Mouse (Mus musculus) adipocyte (in vitro differentiated cells): Measurements from ENCODE around the gene Cript.

ENCODE experiments used
- DNase-seq: peaks from one replicate; pipeline ENCODE4 v3.0.0-alpha.2; 2016; ENCODE audit warnings: low spot score

The Cript gene

GRCm38 (mm10) chr17:87025269-87025949, at the start of gene Cript, which contains the start of gene Pigf:
Gene Cript, plus strand, starts transcription at chr17:87025550.
Gene Pigf, minus strand, starts transcription at chr17:87025406.
- DNase-seq = peak; percentile 99

GRCm38 (mm10) chr17:86976387-86976786, 49.0 kb upstream of the Cript start:
- DNase-seq = no peak

DNA sequence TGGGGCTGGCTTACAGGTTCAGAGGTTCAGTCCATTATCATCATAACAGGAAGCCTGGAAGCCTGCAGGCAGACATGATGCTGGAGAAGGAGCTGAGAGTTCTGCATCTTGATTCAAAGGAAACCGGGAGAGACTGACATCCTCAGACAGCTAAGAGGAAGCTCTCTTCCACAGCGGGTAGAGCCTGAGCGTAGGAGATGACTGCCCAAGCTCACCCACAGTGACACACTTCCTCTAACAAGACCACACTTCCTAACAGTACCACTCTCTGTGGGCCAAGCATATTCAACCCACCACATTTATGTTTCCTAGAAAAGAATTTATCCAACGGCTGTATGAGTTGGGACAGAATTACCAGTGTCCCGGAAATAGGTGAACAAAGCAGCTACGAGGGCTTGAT, 46.9 kb upstream of the Cript start:
- DNase-seq = no peak

DNA sequence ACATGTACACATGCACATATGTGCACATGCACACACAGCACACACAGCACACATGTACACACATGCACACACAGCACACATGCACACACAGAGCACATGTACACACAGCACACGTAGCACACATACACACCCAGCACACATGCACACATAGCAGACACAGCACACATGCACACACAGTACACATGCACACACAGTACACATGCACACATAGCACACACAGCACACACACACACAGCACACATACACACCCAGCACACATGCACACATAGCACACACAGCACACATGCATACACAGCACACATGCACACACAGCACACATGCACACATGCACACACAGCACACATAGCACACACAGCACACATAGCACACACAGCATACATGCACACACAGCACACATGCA, 44.1 kb upstream of the Cript start:
- no peak for DNase-seq

GRCm38 (mm10) chr17:86981701-86982100, 43.6 kb upstream of the Cript start:
- no peak for DNase-seq

GRCm38 (mm10) chr17:86982497-86982896, 42.9 kb upstream of the Cript start:
- DNase-seq = no peak

DNA sequence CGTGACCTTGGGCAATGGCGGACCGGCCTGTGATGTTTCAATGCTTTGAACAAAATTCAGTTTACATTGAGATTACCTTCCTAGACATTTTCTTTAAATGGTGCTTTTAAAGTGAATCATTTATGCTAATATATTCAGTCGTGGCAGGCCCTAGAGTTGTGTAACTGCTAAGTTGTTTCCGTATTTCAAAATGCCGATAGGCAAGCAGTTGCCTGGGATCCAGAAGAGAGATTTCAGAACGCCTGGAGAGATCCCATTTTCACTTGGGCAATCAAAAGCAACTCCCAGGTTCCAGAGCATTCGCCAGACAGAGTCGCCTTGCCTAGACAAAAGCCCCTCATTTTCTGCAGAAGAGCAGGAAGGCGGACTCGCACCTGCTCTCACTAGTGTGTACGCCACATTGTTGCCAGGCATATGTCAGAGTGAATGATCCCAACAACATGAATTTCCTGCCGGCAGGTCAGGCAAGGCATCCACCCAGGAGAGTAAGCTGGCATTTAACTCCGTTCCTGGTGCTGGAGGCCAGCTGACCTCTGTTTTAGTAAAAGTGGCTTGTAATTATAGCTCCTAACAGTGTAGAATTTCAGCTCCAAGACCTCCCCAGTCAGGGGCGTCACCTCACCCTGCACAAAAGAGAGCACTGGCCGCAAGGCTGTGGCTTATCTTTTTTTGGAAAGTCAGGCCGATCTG, 38.8 kb upstream of the Cript start:
- peak; percentile 48 for DNase-seq

- DNase-seq = no peak
Measured at GRCm38 (mm10) chr17:86988161-86988560, 37.2 kb upstream of the Cript start.

- DNase-seq = no peak
Measured at GRCm38 (mm10) chr17:86988601-86989184, 36.7 kb upstream of the Cript start.

- no peak for DNase-seq
Measured at GRCm38 (mm10) chr17:86991306-86991705, 34.0 kb upstream of the Cript start.

DNA sequence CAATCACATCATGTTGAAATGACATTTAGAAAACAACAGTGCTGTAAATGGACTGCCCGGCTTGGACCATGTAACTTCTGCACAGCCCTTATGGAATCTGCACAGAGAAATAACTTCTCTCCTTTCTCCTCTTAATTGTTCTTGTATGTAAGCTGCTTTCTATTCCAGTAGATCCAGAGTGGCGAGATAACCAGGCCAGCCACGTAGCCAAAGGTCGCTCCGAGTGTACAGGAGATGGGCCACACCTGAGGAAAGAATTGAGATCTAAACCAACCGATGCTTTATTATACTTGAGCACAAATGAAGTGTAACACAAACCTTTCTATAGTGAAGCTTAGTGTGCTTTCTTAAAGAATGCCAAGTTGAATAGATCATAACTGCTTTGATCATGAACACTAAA, 28.0 kb upstream of the Cript start:
- no peak for DNase-seq

- no peak for DNase-seq
Measured at GRCm38 (mm10) chr17:87008950-87009349, 16.4 kb upstream of the Cript start.

DNA sequence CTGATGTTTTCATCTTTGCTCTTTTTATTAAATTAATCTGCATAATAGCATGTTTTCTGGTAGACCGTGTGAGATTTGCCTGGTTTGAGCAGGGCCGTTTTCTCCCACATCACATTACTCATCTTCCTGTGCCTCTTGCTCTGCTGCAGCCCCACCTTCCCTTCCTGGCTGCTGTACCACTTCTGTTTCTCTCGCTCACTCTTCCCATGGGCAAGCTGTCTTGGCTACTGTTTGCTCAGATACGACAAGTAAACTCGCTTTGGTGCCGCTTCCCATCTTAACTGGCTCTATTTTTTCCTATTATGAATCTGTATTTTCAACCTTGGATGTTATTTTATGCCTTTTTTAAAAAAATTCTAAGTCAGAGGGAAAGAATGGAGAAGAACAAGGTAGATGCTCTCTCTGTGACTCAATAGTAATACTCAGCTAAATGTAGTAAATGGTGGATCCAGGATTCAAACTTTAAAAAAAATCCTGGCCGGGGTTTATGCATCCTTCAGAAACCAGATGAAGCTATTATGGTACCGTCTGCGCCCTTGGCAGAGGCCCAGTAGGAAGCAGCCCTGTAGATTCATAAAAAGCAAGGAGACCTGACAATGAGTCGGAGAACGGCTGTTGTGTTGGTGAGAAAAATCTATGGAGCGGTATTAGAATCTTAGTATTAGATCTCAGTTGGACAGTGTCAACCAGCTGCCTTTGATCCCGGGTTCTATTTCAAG, 13.9 kb upstream of the Cript start:
- no peak for DNase-seq

DNA sequence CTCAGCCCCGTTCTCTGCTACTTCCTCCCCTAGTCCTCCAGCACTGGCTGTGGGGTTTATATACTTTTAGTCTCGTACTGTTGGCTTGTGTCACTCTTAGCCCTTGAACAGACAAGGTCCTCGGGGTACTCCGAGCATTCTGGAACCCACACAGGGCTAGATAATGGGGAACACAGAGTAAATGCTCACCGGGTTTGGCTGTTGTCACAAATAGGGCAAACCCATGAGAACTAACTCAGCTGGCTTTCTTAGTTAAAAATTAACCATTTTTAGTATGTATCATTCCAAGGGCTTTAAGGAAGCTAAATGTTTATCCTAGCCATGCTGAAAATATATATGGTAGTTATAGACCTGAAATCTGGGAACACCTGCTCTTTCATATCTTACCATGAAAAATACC, 5.7 kb upstream of the Cript start:
- DNase-seq = no peak

DNA sequence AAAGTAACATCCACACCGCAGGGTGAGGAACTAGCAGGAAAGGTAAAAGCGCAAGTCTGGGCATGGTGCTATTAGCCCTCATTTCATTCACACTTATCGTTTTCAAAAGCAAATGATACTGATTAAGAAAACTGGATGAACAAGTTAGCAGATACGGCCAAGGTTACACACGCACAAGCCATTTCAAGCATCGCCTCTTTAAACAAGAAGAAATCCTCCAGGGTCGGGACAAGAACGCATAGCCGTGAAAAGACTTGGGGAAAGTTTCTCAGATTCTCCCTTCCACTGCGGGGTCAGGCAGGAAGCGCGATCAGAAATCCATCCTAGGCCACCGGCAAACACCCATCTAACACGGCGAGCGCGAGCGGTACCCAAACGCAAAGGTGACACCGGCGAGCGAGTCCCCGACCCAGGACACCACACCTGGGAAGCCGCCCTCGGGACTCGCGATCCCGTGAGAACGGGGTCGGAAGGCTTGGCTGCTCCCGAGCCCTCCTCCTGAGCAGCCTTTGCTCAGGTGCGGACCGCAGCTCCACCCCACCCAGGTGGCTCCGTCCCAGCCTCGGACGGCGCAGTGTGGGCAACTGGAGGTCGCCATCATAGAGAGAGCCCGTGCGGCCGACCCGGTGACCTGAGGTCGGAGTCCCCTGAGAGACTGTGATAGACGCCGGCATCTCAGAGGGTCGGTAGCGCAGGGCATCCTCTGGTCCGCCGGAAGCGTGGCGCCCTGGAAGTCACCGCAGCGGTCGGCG, 683 bp upstream of the Cript start:
- no peak for DNase-seq

- peak; percentile 79 for DNase-seq
Measured at GRCm38 (mm10) chr17:87036141-87037073, 11.1 kb downstream of the Cript start.

DNA sequence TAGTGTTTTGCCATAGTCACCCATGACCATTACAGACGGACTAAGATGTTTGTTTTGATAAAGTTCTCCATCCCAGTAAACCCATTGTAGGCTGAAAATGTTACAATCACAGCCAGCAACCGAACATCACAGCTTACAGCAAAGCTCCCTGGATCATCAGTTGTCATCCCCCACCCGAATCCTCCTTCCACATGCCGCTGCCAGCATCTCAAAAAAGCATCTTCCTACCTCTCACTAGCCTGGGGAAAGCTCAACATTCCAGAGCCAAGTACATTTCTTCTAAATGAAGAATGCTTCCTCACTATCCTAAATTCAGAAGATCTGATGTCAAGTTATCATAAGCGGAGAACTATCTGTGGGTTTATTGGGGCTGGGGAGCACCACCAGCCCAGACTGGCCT, 13.1 kb downstream of the Cript start:
- no peak for DNase-seq

DNA sequence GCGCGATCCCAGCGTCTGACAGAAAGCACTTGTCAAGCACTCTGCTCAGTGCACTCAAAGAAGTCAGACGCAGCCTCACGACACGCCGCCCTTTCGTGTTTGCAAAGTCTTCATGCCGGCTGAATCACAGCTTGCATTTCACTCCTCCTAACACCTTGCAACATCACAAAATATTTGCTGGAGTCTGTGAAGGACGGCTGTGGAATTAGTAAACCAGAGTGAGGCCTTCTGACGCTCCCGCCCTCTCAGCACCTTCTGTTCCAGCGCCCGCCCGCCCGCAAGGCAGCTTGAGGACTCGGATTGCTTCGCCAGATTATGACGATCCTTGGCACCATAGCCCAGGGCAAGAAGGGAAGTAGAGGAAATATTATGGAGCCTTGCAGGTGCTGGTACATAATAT, 16.4 kb downstream of the Cript start:
- DNase-seq = no peak

- DNase-seq = peak; percentile 96
Measured at GRCm38 (mm10) chr17:87044364-87044763, 19.0 kb downstream of the Cript start.

DNA sequence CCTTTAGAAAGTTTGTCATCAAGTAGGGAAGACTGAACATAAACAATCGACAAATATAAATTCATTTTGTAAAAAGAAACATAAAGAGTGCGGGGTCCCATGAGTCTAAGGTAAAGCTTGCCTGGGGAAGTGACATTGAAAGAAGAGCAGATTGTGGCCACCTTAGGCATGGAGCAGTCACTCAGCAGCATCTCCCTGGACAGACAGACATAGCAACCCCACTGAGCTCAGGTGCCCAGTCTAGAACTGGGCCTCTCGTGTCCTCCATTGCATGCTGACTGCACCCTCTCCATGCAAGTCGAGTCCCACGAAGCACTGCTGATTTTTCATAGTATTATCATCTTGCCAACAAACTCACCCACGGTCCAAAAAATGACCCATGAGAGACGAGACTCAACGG, 19.4 kb downstream of the Cript start:
- DNase-seq = no peak

DNA sequence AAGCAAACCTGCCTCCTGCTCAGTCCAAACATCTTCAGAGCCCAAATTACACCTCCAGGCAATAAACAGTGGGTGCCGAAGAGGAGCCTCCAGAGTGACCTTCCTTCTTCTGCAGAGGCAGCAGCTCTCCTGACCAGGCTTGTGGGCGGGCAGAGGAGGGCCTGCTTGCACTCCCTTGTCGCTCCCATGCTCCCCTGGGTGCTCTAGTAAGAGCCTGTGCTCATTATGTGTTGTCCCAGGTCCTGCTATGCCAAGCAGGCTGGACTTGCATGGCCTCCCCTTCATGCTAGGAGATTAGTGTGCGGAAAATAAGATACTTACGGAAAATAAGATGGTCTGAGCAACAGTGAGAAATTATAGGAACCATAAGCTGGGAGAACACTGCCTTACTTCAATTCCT, 24.3 kb downstream of the Cript start:
- DNase-seq = no peak
